Mouse (Mus musculus) heart, postnatal 0 days (tissue): Measurements from ENCODE around the gene Spats2.

Experiments used
- CTCF ChIP-seq: IDR thresholded peaks from 2 replicates; pipeline ENCODE4 v1.5.1; 2016; ENCODE audit warnings: antibody characterized with exemption, control low read depth, low read depth
- EP300 ChIP-seq: IDR thresholded peaks from 2 replicates; pipeline ENCODE4 v1.6.1; 2016; ENCODE audit warnings: antibody characterized with exemption, low read depth

GRCm38 (mm10) chr15:99082322-99082721 lies 43.4 kb upstream of the Spats2 start:
- TF ChIP-seq CTCF (no peak), EP300 (no peak)
